Comparison of ENCODE assay signal across 9 mouse cellular contexts in the genomic region with DNA sequence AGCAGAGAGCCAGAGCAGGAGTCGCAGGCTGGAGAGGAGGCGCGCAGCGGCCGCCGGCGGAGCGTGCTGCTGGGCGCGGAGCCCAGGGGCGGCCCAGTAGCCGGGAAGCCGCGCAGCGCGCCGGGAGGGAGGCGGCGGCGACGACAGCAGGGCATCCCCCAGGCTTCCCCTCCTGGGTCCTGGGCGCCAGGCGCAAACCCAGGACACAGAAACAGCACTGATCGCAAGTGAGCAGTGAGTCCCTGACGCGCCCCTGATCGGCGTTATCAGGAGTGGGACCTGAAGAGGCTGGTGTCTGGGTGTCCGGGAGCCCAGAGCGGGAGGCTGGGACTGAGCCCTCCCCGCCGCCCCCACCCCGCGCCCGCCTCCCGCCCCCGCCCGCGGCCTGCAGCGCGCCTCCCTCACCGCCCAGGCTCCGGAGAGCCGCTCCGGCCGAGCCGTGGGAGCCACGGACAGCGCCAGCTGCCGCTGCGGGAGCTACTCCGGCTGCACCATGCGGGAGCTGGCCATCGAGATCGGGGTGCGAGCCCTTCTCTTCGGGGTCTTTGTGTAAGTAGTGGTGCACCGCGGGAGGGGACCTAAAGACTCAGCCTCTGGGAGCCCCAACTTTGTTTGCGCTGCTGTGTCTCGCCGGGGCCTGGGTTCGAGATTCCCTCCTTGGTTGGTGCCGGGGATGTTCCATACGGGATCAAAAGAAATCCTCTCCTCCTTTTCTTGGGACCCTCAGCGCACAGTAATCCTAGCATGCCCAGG. TPM values are rescaled to one million over a fixed set of nuclear protein-coding genes. Genes with fewer than 3 reads are reported as not detected.
DNase-seq lines count a peak whose midpoint lies in the region; ATAC-seq and TF ChIP-seq lines count a peak whose summit lies in the region.
"Had no signal": no experiment of that assay in that cellular context is flagged by ENCODE, and none has a peak within 500 bp of the region (broad histone marks: within the 10 kb centered on the region; RNA-seq: fewer than 3 reads in every experiment).

TSS of gene Plpp4 (plus strand) at position 411 of the 753 bp plus-strand sequence.

- peak within 1 kb of the TSS; percentile 87 for H3K4me2 ChIP-seq in hindbrain, postnatal 0 days (ENCODE audit: low read depth, low read length)
- H3K4me2 ChIP-seq in liver, embryonic 11.5 days: peak within 1 kb of the TSS; percentile 63

- H3K27ac ChIP-seq in hindbrain, postnatal 0 days: peak within 1 kb of the TSS; percentile 58
- no peak within 1 kb of the TSS for H3K27ac ChIP-seq in liver, embryonic 11.5 days (ENCODE audit: low read depth, low read length)
- no peak within 1 kb of the TSS for H3K27ac ChIP-seq in thymus, adult 2 months (ENCODE audit: control insufficient read depth, insufficient read depth, low read length)

- DNase-seq in cerebellum, postnatal 25 days: peak; percentile 20 to 33
- DNase-seq in cerebellum, adult 9-10 months: no peak
- peak; percentile 32 for DNase-seq in R1 (ENCODE audit: low read depth, low spot score)
- DNase-seq in forelimb bud, embryonic 11.5 days (ENCODE audit: low read depth, low spot score): peak; percentile 9
- DNase-seq in hindbrain, postnatal 0 days (ENCODE audit: low spot score): peak; percentile 63
- no peak for DNase-seq in liver, embryonic 11.5 days (ENCODE audit: low spot score)
- peak; percentile 52 for DNase-seq in retina, postnatal 1 day
- no peak for DNase-seq in thymus, adult 2 months

- no peak for TF ChIP-seq CTCF in hindbrain, postnatal 0 days (IDR thresholded peaks at IDR 0.05; ENCODE audit: low read depth)
- TF ChIP-seq CTCF in thymus, adult 2 months (IDR thresholded peaks at IDR 0.05; ENCODE audit: borderline replicate concordance, control insufficient read depth, extremely low read depth, insufficient read depth, low read length, poor library complexity): no peak

- H3K9ac ChIP-seq in hindbrain, postnatal 0 days (replicated peaks; ENCODE audit: low read length): peak within 1 kb of the TSS; percentile 54
- H3K9ac ChIP-seq in liver, embryonic 11.5 days (ENCODE audit: low read depth, low read length): no peak within 1 kb of the TSS

- peaks cover 3% of the 10 kb centered on the region; the same call in 1 of the 2 replicates for H3K4me1 ChIP-seq in hindbrain, postnatal 0 days (ENCODE audit: insufficient read depth, low read length)
- no peaks in the 10 kb centered on the region for H3K4me1 ChIP-seq in liver, embryonic 11.5 days (replicated peaks; ENCODE audit: control insufficient read depth, insufficient read depth, low read length)
- H3K4me1 ChIP-seq in thymus, adult 2 months (replicated peaks; ENCODE audit: control insufficient read depth, insufficient read depth, low read length): no peaks in the 10 kb centered on the region

- no peaks in the 10 kb centered on the region for H3K36me3 ChIP-seq in hindbrain, postnatal 0 days (ENCODE audit: insufficient read depth, low read length)
- no peaks in the 10 kb centered on the region for H3K36me3 ChIP-seq in liver, embryonic 11.5 days (ENCODE audit: control insufficient read depth, insufficient read depth, low read length)
- H3K36me3 ChIP-seq in thymus, adult 2 months (ENCODE audit: control insufficient read depth, insufficient read depth, low read length): no peaks in the 10 kb centered on the region

- no peaks in the 10 kb centered on the region for H3K27me3 ChIP-seq in hindbrain, postnatal 0 days (ENCODE audit: insufficient read depth, low read length)
- peaks cover 37% of the 10 kb centered on the region for H3K27me3 ChIP-seq in liver, embryonic 11.5 days (replicated peaks; ENCODE audit: control insufficient read depth, insufficient read depth, low read length)
- no peaks in the 10 kb centered on the region for H3K27me3 ChIP-seq in thymus, adult 2 months (ENCODE audit: control insufficient read depth, insufficient read depth, low read length)

- under 1% methylated on average over 50 of the region's 66 CpGs for WGBS in hindbrain, postnatal 0 days
- 4% methylated on average over 47 of the region's 66 CpGs for WGBS in liver, embryonic 11.5 days
- WGBS in thymus, adult 2 months: 7% methylated on average over 62 of the region's 66 CpGs

- H3K9me3 ChIP-seq in hindbrain, postnatal 0 days (ENCODE audit: low read length): no peaks in the 10 kb centered on the region
- no peaks in the 10 kb centered on the region for H3K9me3 ChIP-seq in liver, embryonic 11.5 days (ENCODE audit: control insufficient read depth, low read length)

- peak within 1 kb of the TSS; percentile 57 for H3K4me3 ChIP-seq in hindbrain, postnatal 0 days (ENCODE audit: low read length)
- peak within 1 kb of the TSS; percentile 40 for H3K4me3 ChIP-seq in liver, embryonic 11.5 days (ENCODE audit: low read depth, low read length)
- no peak within 1 kb of the TSS for H3K4me3 ChIP-seq in thymus, adult 2 months (ENCODE audit: control insufficient read depth, insufficient read depth, low read length)

- ATAC-seq in hindbrain, postnatal 0 days: peak; percentile 81
- 0 out of 2 replicates have a peak, but pooled peaks have one; percentile 23 for ATAC-seq in liver, embryonic 11.5 days (replicated peaks; ENCODE audit: low FRiP score)

- TF ChIP-seq POLR2A in thymus, adult 2 months (IDR thresholded peaks at IDR 0.05; ENCODE audit: control insufficient read depth, extremely low read depth, insufficient read depth, low read length, poor library complexity): no peak

RNA-seq across cellular contexts. Expression of gene Plpp4, which starts in this region (rescaled TPM):
- 22.6 and 22.7 TPM in 2 replicates for total RNA-seq in hindbrain, postnatal 0 days (2014; rRNA removed)
- 14.4 and 16.0 TPM in 2 replicates for polyA plus RNA-seq in hindbrain, postnatal 0 days (2015; fragmentation: Nextera tagmentation; extraction: Ambion mirVana)
- polyA plus RNA-seq in liver, embryonic 11.5 days (2014; fragmentation: Nextera tagmentation; extraction: Ambion mirVana): 0.56 TPM in 1 of 2 replicates, not detected in the other
- 0.26 TPM in 1 of 2 replicates, not detected in the other for polyA plus RNA-seq in thymus, adult 2 months (2012; rRNA removed)
- total RNA-seq: common myeloid progenitor, adult 5-6 weeks had no signal

Comparison
In these comparisons a context has a peak if more than half of its experiments do, and no peak if none do; other contexts are left out.
1. DNase-seq: peak in cerebellum, postnatal 25 days (2 of 2), R1 (single experiment), forelimb bud, embryonic 11.5 days (single experiment), hindbrain, postnatal 0 days (single experiment) and retina, postnatal 1 day (single experiment); none in cerebellum, adult 9-10 months (single experiment), liver, embryonic 11.5 days (single experiment) and thymus, adult 2 months (single experiment).
2. Peak in ATAC-seq, H3K4me3 ChIP-seq and H3K4me2 ChIP-seq in liver, embryonic 11.5 days; RNA of the gene not detected or under 1 TPM.